Mouse (Mus musculus) spleen, adult 2 months (tissue): ENCODE results near the gene Gas7. TPM values are rescaled to one million over a fixed set of nuclear protein-coding genes. Genes with fewer than 3 reads are reported as not detected.

Experiments
- DNase-seq, 2 experiments: peaks; one replicate each; pipeline versions ENCODE4 v3.0.0 to v3.0.0-alpha.2; 2012 to 2021; ENCODE audit warnings: low spot score in 2 of 2, low read depth in 1 of 2
- H3K27ac ChIP-seq: fragments of 200-500 bp; 2 replicates; pipeline ENCODE4 v1.5.1; 2012; ENCODE audit warnings: low read length, inconsistent platforms; ENCODE audit not compliant: insufficient read depth
- H3K27me3 ChIP-seq: fragments of 200-500 bp; 2 replicates; pipeline ENCODE4 v1.6.1; 2012; ENCODE audit warnings: mild to moderate bottlenecking, moderate library complexity, low read length, inconsistent platforms; ENCODE audit not compliant: control insufficient read depth, insufficient read depth
- H3K36me3 ChIP-seq: fragments of 200-500 bp; 2 replicates; pipeline ENCODE4 v1.6.1; 2012; ENCODE audit warnings: mild to moderate bottlenecking, low read length, inconsistent platforms; ENCODE audit not compliant: control insufficient read depth, insufficient read depth
- H3K4me1 ChIP-seq: fragments of 200-500 bp; 2 replicates; pipeline ENCODE4 v1.6.1; 2011; ENCODE audit warnings: inconsistent platforms; ENCODE audit not compliant: control insufficient read depth, insufficient read depth, insufficient read length
- H3K4me3 ChIP-seq: fragments of 200-500 bp; 2 replicates; pipeline ENCODE4 v1.5.1; 2011; ENCODE audit warnings: mild to moderate bottlenecking, inconsistent platforms; ENCODE audit not compliant: insufficient read depth, insufficient read length; ENCODE audit errors: extremely low read depth
- CTCF ChIP-seq: fragments of 200-500 bp; IDR thresholded peaks from 2 replicates; pipeline ENCODE4 v1.5.1; 2011; ENCODE audit warnings: mild to moderate bottlenecking, inconsistent platforms; ENCODE audit not compliant: insufficient read depth, insufficient read length, insufficient replicate concordance; ENCODE audit errors: extremely low read depth
- POLR2A ChIP-seq: fragments of 200-500 bp; IDR thresholded peaks from 2 replicates; pipeline ENCODE4 v1.6.1; 2011; ENCODE audit warnings: low read depth, low read length, inconsistent platforms
- WGBS: fragments of 180-500 bp; shearing (Covaris S2); methylation state at CpG from one replicate; pipeline ENCODE4 v1.1.7; 2018; 5-methylcytosine and 5-hydroxymethylcytosine counted together
- polyA plus RNA-seq: library from polyadenylated mRNA; depleted of rRNA; stranded (reverse); fragments of >200 nt; gene quantifications from 2 replicates; pipeline ENCODE4 v1.2.3, GENCODE M21; 2012

Gas7 gene
- polyA plus RNA-seq, 1 experiment, result 4.3 TPM

- no peak for DNase-seq
- Histone ChIP-seq H3K36me3 (no peaks in the 10 kb centered on the region), H3K27me3 (no peaks in the 10 kb centered on the region), H3K27ac (no peak overlapping the region), H3K4me1 (peaks cover 2% of the 10 kb centered on the region; the same call in 1 of the 2 replicates), H3K4me3 (no peak overlapping the region)
- WGBS, result 93% methylated on average over 10 of the region's 10 CpGs
- TF ChIP-seq POLR2A, result no peak
Observed at GRCm38 (mm10) chr11:67532728-67533127, 77.5 kb downstream of the Gas7 start.

GRCm38 (mm10) chr11:67533151-67533550 lies 77.9 kb downstream of the Gas7 start:
- no peak for DNase-seq
- H3K4me1 ChIP-seq, result peaks cover 2% of the 10 kb centered on the region; the same call in 1 of the 2 replicates
- TF ChIP-seq POLR2A (no peak), CTCF (no peak)
- H3K27ac ChIP-seq, result no peak overlapping the region
- H3K36me3 ChIP-seq, result no peaks in the 10 kb centered on the region
- WGBS, result 89% methylated on average over 6 of the region's 6 CpGs
- H3K4me3 ChIP-seq, result no peak overlapping the region
- H3K27me3 ChIP-seq, result no peaks in the 10 kb centered on the region

GRCm38 (mm10) chr11:67535703-67536102 lies 80.5 kb downstream of the Gas7 start:
- H3K36me3 ChIP-seq, result no peaks in the 10 kb centered on the region
- H3K27me3 ChIP-seq, result no peaks in the 10 kb centered on the region
- H3K4me3 ChIP-seq, result no peak overlapping the region
- H3K4me1 ChIP-seq, result peaks cover 2% of the 10 kb centered on the region; the same call in 1 of the 2 replicates
- 88% methylated on average over 1 of the region's 1 CpGs for WGBS
- DNase-seq, result no peak
- TF ChIP-seq CTCF (no peak), POLR2A (no peak)
- H3K27ac ChIP-seq, result no peak overlapping the region

GRCm38 (mm10) chr11:67536413-67536812 lies 81.2 kb downstream of the Gas7 start:
- no peak for TF ChIP-seq CTCF
- DNase-seq, result no peak
- Histone ChIP-seq H3K27me3 (no peaks in the 10 kb centered on the region), H3K27ac (no peak overlapping the region), H3K36me3 (no peaks in the 10 kb centered on the region), H3K4me3 (no peak overlapping the region), H3K4me1 (peaks cover 2% of the 10 kb centered on the region; the same call in 1 of the 2 replicates)
- 74% methylated on average over 1 of the region's 1 CpGs for WGBS

- Histone ChIP-seq H3K27ac (no peak overlapping the region), H3K36me3 (no peaks in the 10 kb centered on the region), H3K4me3 (no peak overlapping the region), H3K4me1 (no peaks in the 10 kb centered on the region), H3K27me3 (no peaks in the 10 kb centered on the region)
- 52% methylated on average over 4 of the region's 4 CpGs for WGBS
- DNase-seq, result no peak
- TF ChIP-seq CTCF, result no peak
Observed at GRCm38 (mm10) chr11:67537353-67537752, 82.1 kb downstream of the Gas7 start.

GRCm38 (mm10) chr11:67538557-67538956 lies 83.3 kb downstream of the Gas7 start:
- Histone ChIP-seq H3K27ac (no peak overlapping the region), H3K36me3 (no peaks in the 10 kb centered on the region), H3K4me3 (no peak overlapping the region), H3K4me1 (no peaks in the 10 kb centered on the region), H3K27me3 (no peaks in the 10 kb centered on the region)
- DNase-seq, result no peak
- WGBS, result 82% methylated on average over 6 of the region's 6 CpGs
- no peak for TF ChIP-seq POLR2A

GRCm38 (mm10) chr11:67544656-67545432 lies 89.6 kb downstream of the Gas7 start:
- no peaks in the 10 kb centered on the region for H3K27me3 ChIP-seq
- H3K36me3 ChIP-seq, result no peaks in the 10 kb centered on the region
- 43% methylated on average over 11 of the region's 11 CpGs for WGBS
- H3K27ac ChIP-seq, result no peak overlapping the region
- TF ChIP-seq CTCF (no peak), POLR2A (no peak)
- no peak overlapping the region for H3K4me3 ChIP-seq
- peaks cover 7% of the 10 kb centered on the region; the same call in 1 of the 2 replicates for H3K4me1 ChIP-seq
- DNase-seq, result peak in 1 of 2 experiments; percentile 15
